Mouse (Mus musculus): ENCODE data around the gene Reep6. TPM values are rescaled to one million over a fixed set of nuclear protein-coding genes. Genes with fewer than 3 reads are reported as not detected.
A peak's percentile ranks its signal among the peaks of the same experiment; 100 is the strongest.

Reep6 gene
- polyA plus RNA-seq, 1 experiment from 2014 or later: 4.5 TPM

DNA sequence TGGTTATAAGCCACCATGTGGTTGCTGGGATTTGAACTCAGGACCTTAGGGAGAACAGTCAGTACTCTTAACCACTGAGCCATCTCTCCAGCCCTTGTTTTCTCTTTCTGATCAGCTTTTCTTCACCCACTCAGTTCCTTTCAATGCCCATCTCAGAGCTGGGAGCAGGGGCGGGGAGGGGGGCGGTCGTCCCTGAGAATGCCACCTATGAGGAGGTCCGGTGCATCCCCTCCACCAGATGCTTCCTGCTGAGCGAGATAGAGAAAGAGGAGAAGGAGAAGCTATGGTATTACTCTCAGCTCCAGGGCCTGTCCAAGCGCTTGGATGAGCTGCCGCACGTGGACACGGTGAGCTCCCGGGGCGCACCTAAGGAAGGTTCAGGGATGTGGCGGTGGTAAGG, 25.3 kb upstream of the Reep6 start:
- Histone ChIP-seq H3K36me3 (peaks cover 78% of the 10 kb centered on the region), H3K9ac (peak overlapping the region; percentile 22; the same call in 1 of the 2 replicates), H3K4me3 (peak overlapping the region; percentile 20; the same call in 1 of the 2 replicates), H3K27ac (replicated peaks) (no peak overlapping the region), H3K4me1 (replicated peaks) (peaks cover 65% of the 10 kb centered on the region), H3K4me2 (peak overlapping the region; percentile 37), H3K27me3 (no peaks in the 10 kb centered on the region), H3K9me3 (no peaks in the 10 kb centered on the region)
- no peak for ATAC-seq (ENCODE audit: low read depth)
- WGBS: 23% methylated on average over 12 of the region's 12 CpGs

DNA sequence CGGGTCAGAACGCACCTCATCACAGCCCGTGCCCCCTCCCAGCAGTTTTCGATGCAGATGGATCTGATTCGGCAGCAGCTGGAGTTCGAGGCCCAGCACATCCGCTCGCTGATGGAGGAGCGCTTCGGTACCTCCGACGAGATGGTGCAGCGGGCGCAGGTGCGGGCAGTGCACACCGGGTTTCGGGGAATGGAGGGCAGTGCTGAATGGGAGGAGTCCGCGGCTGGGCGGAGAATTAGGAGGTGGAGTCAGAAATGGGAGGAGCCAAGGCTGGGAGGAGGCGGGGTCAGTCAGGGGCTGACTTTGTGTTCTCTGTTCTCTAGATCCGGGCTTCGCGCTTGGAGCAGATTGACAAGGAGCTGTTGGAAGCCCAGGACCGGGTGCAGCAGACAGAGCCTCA, 24.9 kb upstream of the Reep6 start:
- peak overlapping the region; percentile 22; the same call in 1 of the 2 replicates for H3K9ac ChIP-seq
- H3K4me2 ChIP-seq: peak overlapping the region; percentile 37
- H3K4me3 ChIP-seq: peak overlapping the region; percentile 20; the same call in 1 of the 2 replicates
- H3K27me3 ChIP-seq: no peaks in the 10 kb centered on the region
- no peak for ATAC-seq (ENCODE audit: low read depth)
- peaks cover 61% of the 10 kb centered on the region for H3K4me1 ChIP-seq (replicated peaks)
- 14% methylated on average over 25 of the region's 25 CpGs for WGBS
- H3K36me3 ChIP-seq: peaks cover 82% of the 10 kb centered on the region
- H3K27ac ChIP-seq (replicated peaks): no peak overlapping the region
- no peaks in the 10 kb centered on the region for H3K9me3 ChIP-seq

DNA sequence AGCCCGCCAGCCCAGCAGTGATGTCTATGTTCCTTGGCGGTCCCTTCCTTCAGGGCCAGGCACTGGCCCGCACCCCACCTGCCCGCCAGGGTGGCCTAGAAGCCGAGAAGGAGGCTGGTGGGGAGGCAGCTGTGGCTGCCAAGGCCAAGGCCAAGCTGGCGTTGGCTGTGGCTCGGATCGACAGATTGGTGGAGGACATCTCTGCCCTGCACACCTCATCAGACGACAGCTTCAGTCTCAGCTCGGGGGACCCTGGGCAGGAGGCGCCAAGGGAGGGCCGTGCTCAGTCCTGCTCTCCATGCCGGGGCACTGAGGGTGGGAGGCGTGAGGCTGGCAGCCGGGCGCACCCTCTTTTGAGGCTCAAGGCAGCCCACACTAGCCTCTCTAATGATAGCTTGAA, 18.2 kb upstream of the Reep6 start:
- peaks cover 25% of the 10 kb centered on the region; the same call in 1 of the 2 replicates for H3K27me3 ChIP-seq
- peaks cover 51% of the 10 kb centered on the region for H3K4me1 ChIP-seq (replicated peaks)
- ATAC-seq (ENCODE audit: low read depth): no peak
- H3K36me3 ChIP-seq: peaks cover 100% of the 10 kb centered on the region
- H3K9me3 ChIP-seq: no peaks in the 10 kb centered on the region
- 0 out of 2 replicates have a peak overlapping the region, but pooled peaks have one; percentile 2 for H3K9ac ChIP-seq
- H3K4me2 ChIP-seq: no peak overlapping the region
- H3K27ac ChIP-seq (replicated peaks): no peak overlapping the region
- no peak overlapping the region for H3K4me3 ChIP-seq
- whole genome bisulfite sequencing: 87% methylated on average over 16 of the region's 16 CpGs

GRCm38 (mm10) chr10:80312586-80313504, 16.9 kb upstream of the Reep6 start:
- peaks cover 63% of the 10 kb centered on the region for H3K4me1 ChIP-seq (replicated peaks)
- no peak overlapping the region for H3K4me2 ChIP-seq
- 68% methylated on average over 54 of the region's 54 CpGs for WGBS
- no peak overlapping the region for H3K27ac ChIP-seq (replicated peaks)
- no peak for ATAC-seq (ENCODE audit: low read depth)
- peaks cover 25% of the 10 kb centered on the region; the same call in 1 of the 2 replicates for H3K27me3 ChIP-seq
- H3K9me3 ChIP-seq: no peaks in the 10 kb centered on the region
- 0 out of 2 replicates have a peak overlapping the region, but pooled peaks have one; percentile 2 for H3K4me3 ChIP-seq
- peaks cover 100% of the 10 kb centered on the region for H3K36me3 ChIP-seq
- 0 out of 2 replicates have a peak overlapping the region, but pooled peaks have one; percentile 22 for H3K9ac ChIP-seq

GRCm38 (mm10) chr10:80313627-80314201, 16.0 kb upstream of the Reep6 start:
- peaks cover 98% of the 10 kb centered on the region for H3K36me3 ChIP-seq
- H3K4me2 ChIP-seq: no peak overlapping the region
- no peak overlapping the region for H3K27ac ChIP-seq (replicated peaks)
- 0 out of 2 replicates have a peak overlapping the region, but pooled peaks have one; percentile 19 for H3K9ac ChIP-seq
- no peak overlapping the region for H3K4me3 ChIP-seq
- no peak for ATAC-seq (ENCODE audit: low read depth)
- H3K27me3 ChIP-seq: peaks cover 25% of the 10 kb centered on the region; the same call in 1 of the 2 replicates
- H3K9me3 ChIP-seq: no peaks in the 10 kb centered on the region
- peaks cover 64% of the 10 kb centered on the region for H3K4me1 ChIP-seq (replicated peaks)
- WGBS: 46% methylated on average over 20 of the region's 20 CpGs

- ATAC-seq (ENCODE audit: low read depth): no peak
- 53% methylated on average over 16 of the region's 16 CpGs for WGBS
- Histone ChIP-seq H3K4me2 (no peak overlapping the region), H3K9me3 (no peaks in the 10 kb centered on the region), H3K4me3 (no peak overlapping the region), H3K27me3 (peaks cover 25% of the 10 kb centered on the region; the same call in 1 of the 2 replicates), H3K27ac (replicated peaks) (no peak overlapping the region), H3K36me3 (peaks cover 91% of the 10 kb centered on the region), H3K4me1 (replicated peaks) (peaks cover 72% of the 10 kb centered on the region), H3K9ac (peak overlapping the region; percentile 44; the same call in 1 of the 2 replicates)
Observed at GRCm38 (mm10) chr10:80314494-80315001, 15.2 kb upstream of the Reep6 start.

- Histone ChIP-seq H3K4me3 (no peak overlapping the region), H3K4me2 (no peak overlapping the region), H3K4me1 (replicated peaks) (peaks cover 78% of the 10 kb centered on the region), H3K27me3 (peaks cover 25% of the 10 kb centered on the region; the same call in 1 of the 2 replicates), H3K27ac (replicated peaks) (no peak overlapping the region), H3K9ac (peak overlapping the region; percentile 44; the same call in 1 of the 2 replicates), H3K9me3 (no peaks in the 10 kb centered on the region), H3K36me3 (peaks cover 84% of the 10 kb centered on the region)
- 53% methylated on average over 27 of the region's 27 CpGs for WGBS
- no peak for ATAC-seq (ENCODE audit: low read depth)
Observed at GRCm38 (mm10) chr10:80315315-80315714, 14.4 kb upstream of the Reep6 start.

- H3K36me3 ChIP-seq: peaks cover 73% of the 10 kb centered on the region
- peak; percentile 7; the same call in 1 of the 2 replicates for ATAC-seq (ENCODE audit: low read depth)
- no peak overlapping the region for H3K4me2 ChIP-seq
- H3K9ac ChIP-seq: peak overlapping the region; percentile 4; the same call in 1 of the 2 replicates
- WGBS: 13% methylated on average over 11 of the region's 11 CpGs
- H3K27me3 ChIP-seq: peaks cover 25% of the 10 kb centered on the region; the same call in 1 of the 2 replicates
- H3K4me1 ChIP-seq (replicated peaks): peaks cover 79% of the 10 kb centered on the region
- H3K27ac ChIP-seq (replicated peaks): 0 out of 2 replicates have a peak overlapping the region, but pooled peaks have one; percentile 33
- H3K9me3 ChIP-seq: no peaks in the 10 kb centered on the region
- no peak overlapping the region for H3K4me3 ChIP-seq
Observed at GRCm38 (mm10) chr10:80316359-80316781, 13.4 kb upstream of the Reep6 start.

GRCm38 (mm10) chr10:80317011-80317410, 12.7 kb upstream of the Reep6 start:
- 46% methylated on average over 10 of the region's 10 CpGs for WGBS
- no peaks in the 10 kb centered on the region for H3K9me3 ChIP-seq
- H3K4me3 ChIP-seq: no peak overlapping the region
- no peak overlapping the region for H3K4me2 ChIP-seq
- peaks cover 67% of the 10 kb centered on the region for H3K36me3 ChIP-seq
- H3K27me3 ChIP-seq: peaks cover 20% of the 10 kb centered on the region; the same call in 1 of the 2 replicates
- H3K27ac ChIP-seq (replicated peaks): no peak overlapping the region; the same call in 1 of the 2 replicates
- peaks cover 75% of the 10 kb centered on the region for H3K4me1 ChIP-seq (replicated peaks)
- H3K9ac ChIP-seq: no peak overlapping the region; the same call in 1 of the 2 replicates
- ATAC-seq (ENCODE audit: low read depth): no peak

DNA sequence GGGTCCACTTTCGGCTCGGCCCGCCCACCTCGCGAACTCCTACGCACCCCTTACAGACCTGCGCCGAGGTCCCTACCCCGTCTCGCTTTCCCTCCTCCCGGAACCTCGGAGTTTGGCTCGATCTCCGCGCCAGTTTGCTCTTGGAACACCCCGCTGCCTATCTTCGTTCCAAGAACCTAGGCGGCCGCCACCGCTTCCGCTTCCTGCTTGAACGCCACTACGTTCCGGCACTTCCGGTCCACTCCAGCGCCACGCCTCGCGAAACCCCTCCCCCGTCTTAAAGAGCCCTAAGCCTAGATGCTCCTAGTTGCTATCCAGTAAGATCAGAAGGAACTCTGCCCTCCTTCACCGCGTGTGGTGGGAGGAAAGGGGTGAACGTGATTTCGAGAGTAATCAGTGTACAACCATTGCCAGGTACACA, 9.4 kb upstream of the Reep6 start, which contains the start of gene 2310011J03Rik:
TSS of gene 2310011J03Rik (minus strand) at position 198 of the 421 bp plus-strand sequence.
- ATAC-seq (ENCODE audit: low read depth): peak; percentile 33; the same call in 1 of the 2 replicates
- H3K4me2 ChIP-seq: peak within 1 kb of the TSS; percentile 96
- peaks cover 9% of the 10 kb centered on the region; the same call in 1 of the 2 replicates for H3K27me3 ChIP-seq
- H3K9me3 ChIP-seq: no peaks in the 10 kb centered on the region
- under 1% methylated on average over 34 of the region's 34 CpGs for WGBS
- peaks cover 33% of the 10 kb centered on the region for H3K36me3 ChIP-seq
- H3K4me1 ChIP-seq (replicated peaks): peaks cover 59% of the 10 kb centered on the region
- peak within 1 kb of the TSS; percentile 73; the same call in 1 of the 2 replicates for H3K27ac ChIP-seq (replicated peaks)
- peak within 1 kb of the TSS; percentile 78 for H3K9ac ChIP-seq
- H3K4me3 ChIP-seq: peak within 1 kb of the TSS; percentile 78

- H3K9me3 ChIP-seq: no peaks in the 10 kb centered on the region
- ATAC-seq (ENCODE audit: low read depth): no peak
- H3K4me3 ChIP-seq: no peak overlapping the region
- no peak overlapping the region for H3K27ac ChIP-seq (replicated peaks)
- WGBS: 76% methylated on average over 6 of the region's 6 CpGs
- H3K27me3 ChIP-seq: peaks cover 14% of the 10 kb centered on the region; the same call in 1 of the 2 replicates
- H3K36me3 ChIP-seq: peaks cover 26% of the 10 kb centered on the region
- no peak overlapping the region for H3K9ac ChIP-seq
- H3K4me1 ChIP-seq (replicated peaks): peaks cover 51% of the 10 kb centered on the region
- no peak overlapping the region for H3K4me2 ChIP-seq
Observed at GRCm38 (mm10) chr10:80321014-80321669, 8.6 kb upstream of the Reep6 start.
